Mouse (Mus musculus): ENCODE results near the gene Med14. TPM values are rescaled to one million over a fixed set of nuclear protein-coding genes. Genes with fewer than 3 reads are reported as not detected.

Gene Med14
- 9.5 and 12.4 TPM in 2 replicates for polyA plus RNA-seq (2012; rRNA removed)

- Histone ChIP-seq H3K36me3 (ENCODE audit: control insufficient read depth, insufficient read depth, low read length) (no peaks in the 10 kb centered on the region), H3K4me3 (ENCODE audit: extremely low read depth, insufficient read depth, insufficient read length) (peak within 1 kb of the TSS; percentile 86), H3K27me3 (ENCODE audit: control insufficient read depth, insufficient read depth, low read length) (no peaks in the 10 kb centered on the region), H3K4me1 (ENCODE audit: control insufficient read depth, insufficient read depth, insufficient read length) (peaks cover under 1% of the 10 kb centered on the region; the same call in 1 of the 2 replicates), H3K27ac (ENCODE audit: insufficient read depth, low read length) (peak within 1 kb of the TSS; percentile 98)
- WGBS, result 13% methylated on average over 60 of the region's 79 CpGs
- DNase-seq (ENCODE audit: low read depth in 1 of 2, low spot score in 2 of 2), result peak; percentile 76 to 81
- TF ChIP-seq POLR2A (IDR thresholded peaks at IDR 0.05; ENCODE audit: low read depth, low read length) (peak; percentile 49), CTCF (IDR thresholded peaks at IDR 0.05; ENCODE audit: extremely low read depth, insufficient read depth, insufficient read length, insufficient replicate concordance) (no peak)
Observed at GRCm38 (mm10) chrX:12761626-12762333, at the start of gene Med14. Med14 (minus strand) TSS chrX:12762073.

GRCm38 (mm10) chrX:12800559-12800958, 38.7 kb upstream of the Med14 start:
- WGBS, result 79% methylated on average over 4 of the region's 4 CpGs
- Histone ChIP-seq H3K4me1 (ENCODE audit: control insufficient read depth, insufficient read depth, insufficient read length) (no peaks in the 10 kb centered on the region), H3K36me3 (ENCODE audit: control insufficient read depth, insufficient read depth, low read length) (no peaks in the 10 kb centered on the region), H3K27me3 (ENCODE audit: control insufficient read depth, insufficient read depth, low read length) (no peaks in the 10 kb centered on the region), H3K4me3 (ENCODE audit: extremely low read depth, insufficient read depth, insufficient read length) (no peak overlapping the region), H3K27ac (ENCODE audit: insufficient read depth, low read length) (no peak overlapping the region)
- no peak for DNase-seq (ENCODE audit: low read depth in 1 of 2, low spot score in 2 of 2)
- TF ChIP-seq POLR2A (IDR thresholded peaks at IDR 0.05; ENCODE audit: low read depth, low read length) (no peak), CTCF (IDR thresholded peaks at IDR 0.05; ENCODE audit: extremely low read depth, insufficient read depth, insufficient read length, insufficient replicate concordance) (no peak)

GRCm38 (mm10) chrX:12794842-12795241, 33.0 kb upstream of the Med14 start:
- H3K27ac ChIP-seq (ENCODE audit: insufficient read depth, low read length), result no peak overlapping the region
- peak; percentile 12 to 18 for DNase-seq (ENCODE audit: low read depth in 1 of 2, low spot score in 2 of 2)
- no peaks in the 10 kb centered on the region for H3K4me1 ChIP-seq (ENCODE audit: control insufficient read depth, insufficient read depth, insufficient read length)
- H3K4me3 ChIP-seq (ENCODE audit: extremely low read depth, insufficient read depth, insufficient read length), result no peak overlapping the region
- no peak for TF ChIP-seq POLR2A (IDR thresholded peaks at IDR 0.05; ENCODE audit: low read depth, low read length)
- TF ChIP-seq CTCF (IDR thresholded peaks at IDR 0.05; ENCODE audit: extremely low read depth, insufficient read depth, insufficient read length, insufficient replicate concordance), result peak; percentile 38; the same call in 1 of the 2 replicates
- WGBS, result 30% methylated on average over 2 of the region's 2 CpGs
- H3K36me3 ChIP-seq (ENCODE audit: control insufficient read depth, insufficient read depth, low read length), result no peaks in the 10 kb centered on the region
- H3K27me3 ChIP-seq (ENCODE audit: control insufficient read depth, insufficient read depth, low read length), result no peaks in the 10 kb centered on the region

GRCm38 (mm10) chrX:12791674-12792340, 29.9 kb upstream of the Med14 start:
- Histone ChIP-seq H3K4me1 (ENCODE audit: control insufficient read depth, insufficient read depth, insufficient read length) (no peaks in the 10 kb centered on the region), H3K36me3 (ENCODE audit: control insufficient read depth, insufficient read depth, low read length) (no peaks in the 10 kb centered on the region), H3K27me3 (ENCODE audit: control insufficient read depth, insufficient read depth, low read length) (no peaks in the 10 kb centered on the region), H3K27ac (ENCODE audit: insufficient read depth, low read length) (no peak overlapping the region), H3K4me3 (ENCODE audit: extremely low read depth, insufficient read depth, insufficient read length) (no peak overlapping the region)
- DNase-seq (ENCODE audit: low read depth in 1 of 2, low spot score in 2 of 2), result no peak
- no peak for TF ChIP-seq CTCF (IDR thresholded peaks at IDR 0.05; ENCODE audit: extremely low read depth, insufficient read depth, insufficient read length, insufficient replicate concordance)
- WGBS, result 80% methylated on average over 4 of the region's 4 CpGs

- no peak overlapping the region for H3K27ac ChIP-seq (ENCODE audit: insufficient read depth, low read length)
- DNase-seq (ENCODE audit: low read depth in 1 of 2, low spot score in 2 of 2), result no peak
- no peak overlapping the region for H3K4me3 ChIP-seq (ENCODE audit: extremely low read depth, insufficient read depth, insufficient read length)
- TF ChIP-seq POLR2A (IDR thresholded peaks at IDR 0.05; ENCODE audit: low read depth, low read length), result no peak
- no peak for TF ChIP-seq CTCF (IDR thresholded peaks at IDR 0.05; ENCODE audit: extremely low read depth, insufficient read depth, insufficient read length, insufficient replicate concordance)
- H3K27me3 ChIP-seq (ENCODE audit: control insufficient read depth, insufficient read depth, low read length), result no peaks in the 10 kb centered on the region
- 74% methylated on average over 3 of the region's 3 CpGs for WGBS
- no peaks in the 10 kb centered on the region for H3K4me1 ChIP-seq (ENCODE audit: control insufficient read depth, insufficient read depth, insufficient read length)
- no peaks in the 10 kb centered on the region for H3K36me3 ChIP-seq (ENCODE audit: control insufficient read depth, insufficient read depth, low read length)
Observed at GRCm38 (mm10) chrX:12773236-12773635, 11.4 kb upstream of the Med14 start.

- peaks cover 7% of the 10 kb centered on the region; the same call in 1 of the 2 replicates for H3K4me1 ChIP-seq (ENCODE audit: control insufficient read depth, insufficient read depth, insufficient read length)
- no peaks in the 10 kb centered on the region for H3K27me3 ChIP-seq (ENCODE audit: control insufficient read depth, insufficient read depth, low read length)
- no peak overlapping the region for H3K27ac ChIP-seq (ENCODE audit: insufficient read depth, low read length)
- TF ChIP-seq POLR2A (IDR thresholded peaks at IDR 0.05; ENCODE audit: low read depth, low read length) (no peak), CTCF (IDR thresholded peaks at IDR 0.05; ENCODE audit: extremely low read depth, insufficient read depth, insufficient read length, insufficient replicate concordance) (no peak)
- no peak overlapping the region for H3K4me3 ChIP-seq (ENCODE audit: extremely low read depth, insufficient read depth, insufficient read length)
- no peaks in the 10 kb centered on the region for H3K36me3 ChIP-seq (ENCODE audit: control insufficient read depth, insufficient read depth, low read length)
- WGBS, result 78% methylated on average over 2 of the region's 2 CpGs
- DNase-seq (ENCODE audit: low read depth in 1 of 2, low spot score in 2 of 2), result no peak
Observed at GRCm38 (mm10) chrX:12771561-12771960, 9.7 kb upstream of the Med14 start.

GRCm38 (mm10) chrX:12768571-12768970, 6.7 kb upstream of the Med14 start:
- H3K27ac ChIP-seq (ENCODE audit: insufficient read depth, low read length), result no peak overlapping the region
- H3K36me3 ChIP-seq (ENCODE audit: control insufficient read depth, insufficient read depth, low read length), result no peaks in the 10 kb centered on the region
- TF ChIP-seq CTCF (IDR thresholded peaks at IDR 0.05; ENCODE audit: extremely low read depth, insufficient read depth, insufficient read length, insufficient replicate concordance) (no peak), POLR2A (IDR thresholded peaks at IDR 0.05; ENCODE audit: low read depth, low read length) (no peak)
- H3K4me1 ChIP-seq (ENCODE audit: control insufficient read depth, insufficient read depth, insufficient read length), result peaks cover 7% of the 10 kb centered on the region; the same call in 1 of the 2 replicates
- whole genome bisulfite sequencing, result 71% methylated on average over 3 of the region's 3 CpGs
- no peak for DNase-seq (ENCODE audit: low read depth in 1 of 2, low spot score in 2 of 2)
- no peaks in the 10 kb centered on the region for H3K27me3 ChIP-seq (ENCODE audit: control insufficient read depth, insufficient read depth, low read length)
- H3K4me3 ChIP-seq (ENCODE audit: extremely low read depth, insufficient read depth, insufficient read length), result no peak overlapping the region
